Mouse (Mus musculus) embryonic facial prominence, embryonic 10.5 days (tissue): ENCODE measurements around the gene Mrpl32. TPM values are rescaled to one million over a fixed set of nuclear protein-coding genes. Genes with fewer than 3 reads are reported as not detected.

ENCODE experiments used
- DNase-seq: peaks from one replicate; pipeline ENCODE4 v3.0.0-alpha.2; 2017; ENCODE audit warnings: low spot score
- H3K27ac ChIP-seq: fragments of 300-500 bp; sonication (generic); replicated peaks from 2 replicates; pipeline ENCODE4 v1.5.1; 2016; ENCODE audit warnings: mild to moderate bottlenecking
- H3K27me3 ChIP-seq: fragments of 300-500 bp; sonication (generic); replicated peaks from 2 replicates; pipeline ENCODE4 v1.6.1; 2016; ENCODE audit warnings: low read depth, mild to moderate bottlenecking; ENCODE audit not compliant: poor library complexity, severe bottlenecking
- H3K36me3 ChIP-seq: fragments of 300-500 bp; sonication (generic); replicated peaks from 2 replicates; pipeline ENCODE4 v1.6.1; 2016; ENCODE audit warnings: mild to moderate bottlenecking, moderate library complexity
- H3K4me1 ChIP-seq: fragments of 300-500 bp; sonication (generic); 2 replicates; pipeline ENCODE4 v1.6.1; 2016
- H3K4me3 ChIP-seq: fragments of 300-500 bp; sonication (generic); 2 replicates; pipeline ENCODE4 v1.5.1; 2016; ENCODE audit warnings: mild to moderate bottlenecking, moderate library complexity
- H3K9me3 ChIP-seq: fragments of 300-500 bp; sonication (generic); 2 replicates; pipeline ENCODE4 v1.6.1; 2016; ENCODE audit warnings: mild to moderate bottlenecking
- WGBS: fragments of 180-500 bp; shearing (Covaris S2); methylation state at CpG from one replicate; pipeline ENCODE4 v1.1.7; 2016; 5-methylcytosine and 5-hydroxymethylcytosine counted together
- polyA plus RNA-seq: library from polyadenylated mRNA; unstranded; fragments of >200 nt; fragmentation: Nextera tagmentation; extraction: Ambion mirVana; gene quantifications from 2 replicates; pipeline ENCODE4 v1.2.1, GENCODE M21; 2016

Gene Mrpl32
- 111 and 113 TPM in 2 replicates for polyA plus RNA-seq

- H3K4me3 ChIP-seq: peak within 1 kb of the TSS; percentile 92
- peak; percentile 98 for DNase-seq
- peaks cover 55% of the 10 kb centered on the region for H3K36me3 ChIP-seq
- 0 out of 2 replicates have a peak, but pooled peaks cover 7% of the 10 kb centered on the region for H3K4me1 ChIP-seq
- H3K27ac ChIP-seq: peak within 1 kb of the TSS; percentile 84
- no peaks in the 10 kb centered on the region for H3K9me3 ChIP-seq
- H3K27me3 ChIP-seq: no peaks in the 10 kb centered on the region
- WGBS: under 1% methylated on average over 42 of the region's 42 CpGs
Measured at GRCm38 (mm10) chr13:14612926-14613529, at the start of gene Mrpl32, which contains the start of gene Psma2. Mrpl32 (minus strand) TSS chr13:14613165. Psma2 (plus strand) TSS chr13:14613240.

- 38% methylated on average over 1 of the region's 1 CpGs for WGBS
- no peaks in the 10 kb centered on the region for H3K9me3 ChIP-seq
- H3K36me3 ChIP-seq: no peaks in the 10 kb centered on the region
- no peaks in the 10 kb centered on the region for H3K27me3 ChIP-seq
- no peak overlapping the region for H3K27ac ChIP-seq
- DNase-seq: no peak
- no peak overlapping the region for H3K4me3 ChIP-seq
- H3K4me1 ChIP-seq: no peaks in the 10 kb centered on the region
Measured at GRCm38 (mm10) chr13:14649301-14649700, 36.3 kb upstream of the Mrpl32 start.

DNA sequence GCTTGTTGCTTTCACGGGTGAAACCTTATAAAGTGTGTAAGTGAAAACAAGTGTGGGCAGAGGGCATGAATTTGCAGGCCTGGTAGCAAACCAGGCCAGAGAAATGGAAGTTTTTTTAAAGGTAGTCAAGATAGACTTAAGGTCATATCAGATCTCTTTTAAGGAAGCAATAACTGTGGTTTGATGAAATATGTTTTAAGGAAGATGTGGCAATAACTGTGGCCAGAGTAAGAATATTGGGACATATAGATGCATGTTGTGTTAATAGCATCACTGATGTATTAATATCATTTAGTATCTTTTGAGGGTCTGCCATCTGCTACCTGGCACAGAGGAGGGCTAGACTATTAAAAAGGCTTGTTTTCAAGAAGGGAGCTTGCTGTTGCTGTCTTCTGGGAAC is 27.0 kb upstream of the Mrpl32 start:
- DNase-seq: no peak
- no peak overlapping the region for H3K27ac ChIP-seq
- peaks cover 71% of the 10 kb centered on the region for H3K36me3 ChIP-seq

GRCm38 (mm10) chr13:14629726-14630641 is 17.0 kb upstream of the Mrpl32 start, which contains the start of gene AW209491:
AW209491 (plus strand) TSS chr13:14630154.
- H3K9me3 ChIP-seq: no peaks in the 10 kb centered on the region
- H3K27me3 ChIP-seq: no peaks in the 10 kb centered on the region
- peak within 1 kb of the TSS; percentile 75 for H3K4me3 ChIP-seq
- DNase-seq: peak; percentile 94
- 2% methylated on average over 29 of the region's 29 CpGs for WGBS
- peak within 1 kb of the TSS; percentile 94 for H3K27ac ChIP-seq
- peaks cover 11% of the 10 kb centered on the region for H3K4me1 ChIP-seq
- peaks cover 47% of the 10 kb centered on the region for H3K36me3 ChIP-seq

More for the DNA sequence above, 27.0 kb upstream of the Mrpl32 start:
- Histone ChIP-seq H3K27me3 (no peaks in the 10 kb centered on the region), H3K4me1 (no peaks in the 10 kb centered on the region), H3K9me3 (no peaks in the 10 kb centered on the region), H3K4me3 (no peak overlapping the region)
- WGBS: 45% methylated on average over 1 of the region's 1 CpGs

- DNase-seq: peak; percentile 59
- Histone ChIP-seq H3K4me1 (0 out of 2 replicates have a peak, but pooled peaks cover 3% of the 10 kb centered on the region), H3K9me3 (no peaks in the 10 kb centered on the region), H3K27ac (no peak overlapping the region), H3K27me3 (no peaks in the 10 kb centered on the region), H3K36me3 (peaks cover 80% of the 10 kb centered on the region), H3K4me3 (no peak overlapping the region)
- 53% methylated on average over 2 of the region's 2 CpGs for WGBS
Measured at GRCm38 (mm10) chr13:14618724-14619123, 5.8 kb upstream of the Mrpl32 start.

DNA sequence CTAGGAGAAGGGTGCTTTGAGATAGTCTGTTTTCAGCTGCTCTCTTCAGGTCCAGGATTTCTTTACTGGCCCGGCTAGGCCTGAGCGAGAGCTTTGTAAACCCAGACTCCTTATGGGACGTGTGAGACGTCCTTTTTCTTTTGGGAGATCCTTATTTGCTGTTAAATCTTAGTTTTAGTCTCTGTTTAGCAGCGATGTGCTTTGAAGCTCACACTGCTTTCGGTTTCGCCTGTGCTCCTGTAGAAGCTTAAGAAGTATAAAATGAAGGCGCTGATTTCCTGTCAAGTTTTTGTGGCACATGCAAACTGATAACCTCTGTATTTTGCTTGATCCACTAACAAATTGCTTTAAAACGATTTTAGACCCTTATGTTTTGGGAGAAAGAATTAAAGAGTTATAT is 588 bp upstream of the Mrpl32 start:
- peaks cover 57% of the 10 kb centered on the region for H3K36me3 ChIP-seq
- no peaks in the 10 kb centered on the region for H3K9me3 ChIP-seq
- H3K4me3 ChIP-seq: peak overlapping the region; percentile 92
- H3K27ac ChIP-seq: peak overlapping the region; percentile 84
- DNase-seq: no peak
- H3K4me1 ChIP-seq: 0 out of 2 replicates have a peak, but pooled peaks cover 7% of the 10 kb centered on the region
- WGBS: under 1% methylated on average over 9 of the region's 9 CpGs
- no peaks in the 10 kb centered on the region for H3K27me3 ChIP-seq

DNA sequence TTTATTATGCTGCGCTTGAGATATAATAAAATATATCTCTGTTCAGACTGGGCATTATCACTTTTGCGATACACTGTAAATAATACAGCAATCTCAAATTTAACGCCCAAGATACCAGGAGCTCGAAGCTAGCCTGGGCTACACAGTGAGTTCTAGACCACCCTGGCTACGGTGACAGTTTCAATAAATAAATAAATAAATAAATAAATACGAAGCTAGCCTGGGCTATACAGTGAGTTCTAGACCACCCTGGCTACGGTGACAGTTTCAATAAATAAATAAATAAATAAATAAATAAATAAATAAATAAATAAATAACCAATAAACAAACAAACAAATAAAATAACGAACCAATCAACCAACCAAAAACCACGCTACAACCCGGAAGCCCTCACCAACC is 502 bp downstream of the Mrpl32 start:
- Histone ChIP-seq H3K4me3 (peak overlapping the region; percentile 92), H3K9me3 (no peaks in the 10 kb centered on the region), H3K27me3 (no peaks in the 10 kb centered on the region), H3K36me3 (peaks cover 49% of the 10 kb centered on the region), H3K4me1 (0 out of 2 replicates have a peak, but pooled peaks cover 7% of the 10 kb centered on the region), H3K27ac (peak overlapping the region; percentile 84)
- DNase-seq: no peak
- 8% methylated on average over 10 of the region's 10 CpGs for WGBS

GRCm38 (mm10) chr13:14607616-14608015 is 5.3 kb downstream of the Mrpl32 start:
- no peak overlapping the region for H3K4me3 ChIP-seq
- H3K27me3 ChIP-seq: no peaks in the 10 kb centered on the region
- DNase-seq: no peak
- H3K9me3 ChIP-seq: no peaks in the 10 kb centered on the region
- peaks cover 30% of the 10 kb centered on the region for H3K36me3 ChIP-seq
- 0 out of 2 replicates have a peak, but pooled peaks cover 4% of the 10 kb centered on the region for H3K4me1 ChIP-seq
- no peak overlapping the region for H3K27ac ChIP-seq

DNA sequence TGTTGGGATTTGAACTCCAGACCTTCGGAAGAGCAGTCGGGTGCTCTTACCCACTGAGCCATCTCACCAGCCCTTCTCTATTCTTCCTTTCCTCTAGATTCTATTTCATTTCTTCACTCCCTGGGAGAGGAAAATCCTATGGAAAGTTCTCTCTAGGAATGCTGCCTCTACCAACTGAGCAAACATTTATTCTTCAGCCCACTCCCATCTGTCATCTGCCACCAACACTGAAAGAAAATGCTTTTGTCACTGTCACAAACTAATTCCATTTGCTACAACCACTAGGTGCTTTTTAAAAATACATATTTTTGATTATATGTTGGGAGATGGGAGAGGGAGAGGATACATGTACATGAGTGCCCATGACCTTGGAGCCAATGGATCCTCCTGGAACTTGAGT is 10.2 kb downstream of the Mrpl32 start:
- H3K27me3 ChIP-seq: no peaks in the 10 kb centered on the region
- no peak overlapping the region for H3K27ac ChIP-seq
- no peak for DNase-seq
- no peak overlapping the region for H3K4me3 ChIP-seq
- H3K4me1 ChIP-seq: no peaks in the 10 kb centered on the region
- no peaks in the 10 kb centered on the region for H3K36me3 ChIP-seq
- H3K9me3 ChIP-seq: no peaks in the 10 kb centered on the region
- 93% methylated on average over 2 of the region's 2 CpGs for WGBS

DNA sequence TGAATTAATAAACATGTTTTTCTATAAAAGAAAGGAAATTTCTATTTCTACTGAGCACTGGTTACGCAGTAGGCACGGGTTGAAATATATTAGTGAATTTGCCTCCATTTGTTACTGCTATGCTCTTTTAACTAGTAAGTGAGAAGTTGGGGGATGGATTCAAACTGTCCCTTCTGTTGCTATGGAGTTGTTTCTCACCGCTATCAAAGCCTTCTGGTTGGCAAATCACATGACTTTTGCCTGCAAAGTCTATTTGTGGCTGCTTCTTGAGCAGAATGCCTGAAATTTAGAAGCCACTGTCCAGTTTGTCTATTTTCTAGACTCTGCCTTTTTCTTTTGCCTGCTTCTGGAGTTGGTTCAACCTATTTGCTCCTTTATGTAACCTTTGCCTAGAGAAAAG is 32.6 kb downstream of the Mrpl32 start:
- Histone ChIP-seq H3K4me3 (no peak overlapping the region), H3K4me1 (0 out of 2 replicates have a peak, but pooled peaks cover 5% of the 10 kb centered on the region), H3K27ac (no peak overlapping the region), H3K9me3 (peaks cover 4% of the 10 kb centered on the region; the same call in 1 of the 2 replicates), H3K27me3 (no peaks in the 10 kb centered on the region), H3K36me3 (no peaks in the 10 kb centered on the region)
- no peak for DNase-seq
- 83% methylated on average over 3 of the region's 3 CpGs for WGBS

GRCm38 (mm10) chr13:14574128-14574527 is 38.8 kb downstream of the Mrpl32 start:
- Histone ChIP-seq H3K36me3 (no peaks in the 10 kb centered on the region), H3K4me3 (no peak overlapping the region), H3K9me3 (peaks cover 7% of the 10 kb centered on the region; the same call in 1 of the 2 replicates), H3K27me3 (no peaks in the 10 kb centered on the region), H3K4me1 (no peaks in the 10 kb centered on the region), H3K27ac (no peak overlapping the region)
- no peak for DNase-seq

DNA sequence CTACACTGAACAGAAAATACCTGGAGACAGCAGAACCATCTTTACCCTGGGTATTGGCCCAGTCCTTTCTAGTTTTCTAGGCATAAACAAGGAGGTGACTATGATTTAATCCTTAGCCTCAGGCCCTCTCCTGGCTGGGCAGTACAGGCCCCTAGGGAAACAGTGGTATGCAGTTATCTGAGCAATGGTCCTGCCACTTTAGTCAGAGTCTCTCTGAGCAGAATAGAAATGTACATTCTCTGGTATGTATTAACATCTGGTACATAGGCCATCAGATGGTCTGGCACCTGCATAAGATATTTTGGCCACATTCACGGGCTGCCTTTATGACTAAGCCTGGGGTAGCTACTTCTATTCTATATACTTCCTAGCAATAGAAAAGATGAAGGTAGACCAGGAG is 51.6 kb downstream of the Mrpl32 start:
- no peak for DNase-seq
- Histone ChIP-seq H3K9me3 (no peaks in the 10 kb centered on the region), H3K4me1 (no peaks in the 10 kb centered on the region), H3K36me3 (no peaks in the 10 kb centered on the region), H3K27ac (no peak overlapping the region), H3K4me3 (no peak overlapping the region), H3K27me3 (no peaks in the 10 kb centered on the region)
- WGBS: 85% methylated on average over 1 of the region's 1 CpGs
